Mouse (Mus musculus) midbrain, embryonic 10.5 days (tissue): ENCODE data around the gene Arhgap45. TPM values are rescaled to one million over a fixed set of nuclear protein-coding genes. Genes with fewer than 3 reads are reported as not detected.

Experiments
- DNase-seq: peaks from one replicate; pipeline ENCODE4 v3.0.0-alpha.2; 2017; ENCODE audit warnings: low spot score
- H3K27ac ChIP-seq: fragments of 300-500 bp; sonication (generic); replicated peaks from 2 replicates; pipeline ENCODE4 v1.5.1; 2016; ENCODE audit warnings: mild to moderate bottlenecking
- H3K27me3 ChIP-seq: fragments of 300-500 bp; sonication (generic); 2 replicates; pipeline ENCODE4 v1.6.1; 2016; ENCODE audit warnings: low read depth, mild to moderate bottlenecking; ENCODE audit not compliant: poor library complexity, severe bottlenecking
- H3K36me3 ChIP-seq: fragments of 300-500 bp; sonication (generic); 2 replicates; pipeline ENCODE4 v1.6.1; 2016; ENCODE audit warnings: mild to moderate bottlenecking, moderate library complexity
- H3K4me1 ChIP-seq: fragments of 300-500 bp; sonication (generic); 2 replicates; pipeline ENCODE4 v1.6.1; 2016
- H3K4me3 ChIP-seq: fragments of 300-500 bp; sonication (generic); 2 replicates; pipeline ENCODE4 v1.5.1; 2016; ENCODE audit warnings: mild to moderate bottlenecking, moderate library complexity
- H3K9me3 ChIP-seq: fragments of 300-500 bp; sonication (generic); replicated peaks from 2 replicates; pipeline ENCODE4 v1.6.1; 2016; ENCODE audit warnings: mild to moderate bottlenecking
- WGBS: fragments of 180-500 bp; shearing (Covaris S2); methylation state at CpG from one replicate; pipeline ENCODE4 v1.1.7; 2016; 5-methylcytosine and 5-hydroxymethylcytosine counted together
- polyA plus RNA-seq: library from polyadenylated mRNA; unstranded; fragments of >200 nt; fragmentation: Nextera tagmentation; extraction: Ambion mirVana; gene quantifications from 2 replicates; pipeline ENCODE4 v1.2.1, GENCODE M21; 2016

Arhgap45 gene
- polyA plus RNA-seq, 1 experiment from 2014 or later, result 7.9 TPM

- WGBS, result 95% methylated on average over 21 of the region's 21 CpGs
- H3K9me3 ChIP-seq, result 0 out of 2 replicates have a peak, but pooled peaks cover 8% of the 10 kb centered on the region
- H3K27ac ChIP-seq, result no peak overlapping the region
- no peak for DNase-seq
- H3K4me3 ChIP-seq, result 0 out of 2 replicates have a peak overlapping the region, but pooled peaks have one; percentile 20
- H3K27me3 ChIP-seq, result peaks cover 35% of the 10 kb centered on the region
- H3K4me1 ChIP-seq, result peaks cover 21% of the 10 kb centered on the region
- H3K36me3 ChIP-seq, result peaks cover 79% of the 10 kb centered on the region
Measured at GRCm38 (mm10) chr10:79978061-79978460, 38.4 kb upstream of the Arhgap45 start.

GRCm38 (mm10) chr10:79979401-79980155 is 36.9 kb upstream of the Arhgap45 start:
- DNase-seq, result no peak
- peak overlapping the region; percentile 5; the same call in 1 of the 2 replicates for H3K4me3 ChIP-seq
- H3K9me3 ChIP-seq, result 0 out of 2 replicates have a peak, but pooled peaks cover 8% of the 10 kb centered on the region
- H3K4me1 ChIP-seq, result peaks cover 28% of the 10 kb centered on the region
- no peak overlapping the region for H3K27ac ChIP-seq
- H3K27me3 ChIP-seq, result peaks cover 25% of the 10 kb centered on the region
- peaks cover 69% of the 10 kb centered on the region for H3K36me3 ChIP-seq
- 94% methylated on average over 22 of the region's 22 CpGs for WGBS

GRCm38 (mm10) chr10:79983205-79983604 is 33.2 kb upstream of the Arhgap45 start:
- 85% methylated on average over 5 of the region's 5 CpGs for WGBS
- Histone ChIP-seq H3K9me3 (no peaks in the 10 kb centered on the region), H3K4me3 (peak overlapping the region; percentile 81), H3K36me3 (peaks cover 34% of the 10 kb centered on the region), H3K27ac (peak overlapping the region; percentile 91), H3K4me1 (peaks cover 50% of the 10 kb centered on the region), H3K27me3 (peaks cover 23% of the 10 kb centered on the region)
- DNase-seq, result no peak

- Histone ChIP-seq H3K4me1 (peaks cover 55% of the 10 kb centered on the region), H3K27ac (peak overlapping the region; percentile 91), H3K9me3 (no peaks in the 10 kb centered on the region), H3K27me3 (peaks cover 26% of the 10 kb centered on the region), H3K4me3 (peak overlapping the region; percentile 81), H3K36me3 (peaks cover 29% of the 10 kb centered on the region)
- WGBS, result 2% methylated on average over 21 of the region's 21 CpGs
- peak; percentile 67 for DNase-seq
Measured at GRCm38 (mm10) chr10:79983670-79984069, 32.8 kb upstream of the Arhgap45 start.

GRCm38 (mm10) chr10:79984195-79984816 is 32.1 kb upstream of the Arhgap45 start, which contains the start of gene Tmem259:
TSS of gene Tmem259 (minus strand) at chr10:79984330.
- peaks cover 61% of the 10 kb centered on the region for H3K4me1 ChIP-seq
- peak; percentile 86 for DNase-seq
- peaks cover 23% of the 10 kb centered on the region for H3K36me3 ChIP-seq
- H3K4me3 ChIP-seq, result peak within 1 kb of the TSS; percentile 81
- peak within 1 kb of the TSS; percentile 91 for H3K27ac ChIP-seq
- H3K9me3 ChIP-seq, result no peaks in the 10 kb centered on the region
- peaks cover 33% of the 10 kb centered on the region for H3K27me3 ChIP-seq
- 1% methylated on average over 49 of the region's 49 CpGs for WGBS

- H3K36me3 ChIP-seq, result peaks cover 17% of the 10 kb centered on the region
- WGBS, result under 1% methylated on average over 22 of the region's 22 CpGs
- no peaks in the 10 kb centered on the region for H3K9me3 ChIP-seq
- H3K4me1 ChIP-seq, result peaks cover 64% of the 10 kb centered on the region
- peak overlapping the region; percentile 91 for H3K27ac ChIP-seq
- H3K4me3 ChIP-seq, result peak overlapping the region; percentile 81
- peak; percentile 94 for DNase-seq
- H3K27me3 ChIP-seq, result peaks cover 38% of the 10 kb centered on the region
Measured at GRCm38 (mm10) chr10:79984871-79985270, 31.6 kb upstream of the Arhgap45 start.

- 5% methylated on average over 35 of the region's 35 CpGs for WGBS
- DNase-seq, result peak; percentile 60
- Histone ChIP-seq H3K4me3 (peak overlapping the region; percentile 81), H3K36me3 (peaks cover 17% of the 10 kb centered on the region), H3K9me3 (no peaks in the 10 kb centered on the region), H3K4me1 (peaks cover 68% of the 10 kb centered on the region), H3K27ac (peak overlapping the region; percentile 91), H3K27me3 (peaks cover 46% of the 10 kb centered on the region)
Measured at GRCm38 (mm10) chr10:79985334-79986231, 30.9 kb upstream of the Arhgap45 start.

- peaks cover 16% of the 10 kb centered on the region for H3K36me3 ChIP-seq
- no peak for DNase-seq
- H3K27ac ChIP-seq, result peak overlapping the region; percentile 91; the same call in 1 of the 2 replicates
- 42% methylated on average over 6 of the region's 6 CpGs for WGBS
- H3K4me3 ChIP-seq, result peak overlapping the region; percentile 81
- peaks cover 7% of the 10 kb centered on the region for H3K9me3 ChIP-seq
- H3K4me1 ChIP-seq, result peaks cover 67% of the 10 kb centered on the region
- H3K27me3 ChIP-seq, result peaks cover 53% of the 10 kb centered on the region
Measured at GRCm38 (mm10) chr10:79986232-79986878, 30.1 kb upstream of the Arhgap45 start.

- H3K4me1 ChIP-seq, result peaks cover 64% of the 10 kb centered on the region
- peak; percentile 85 for DNase-seq
- no peak overlapping the region for H3K27ac ChIP-seq
- H3K9me3 ChIP-seq, result peaks cover 13% of the 10 kb centered on the region
- WGBS, result 4% methylated on average over 11 of the region's 11 CpGs
- peaks cover 53% of the 10 kb centered on the region for H3K27me3 ChIP-seq
- H3K4me3 ChIP-seq, result peak overlapping the region; percentile 56; the same call in 1 of the 2 replicates
- peaks cover 14% of the 10 kb centered on the region; the same call in 1 of the 2 replicates for H3K36me3 ChIP-seq
Measured at GRCm38 (mm10) chr10:79986963-79987362, 29.5 kb upstream of the Arhgap45 start.

GRCm38 (mm10) chr10:79987771-79988505 is 28.5 kb upstream of the Arhgap45 start:
- Histone ChIP-seq H3K27me3 (peaks cover 53% of the 10 kb centered on the region), H3K4me3 (peak overlapping the region; percentile 56), H3K27ac (peak overlapping the region; percentile 75), H3K4me1 (peaks cover 57% of the 10 kb centered on the region), H3K36me3 (peaks cover 17% of the 10 kb centered on the region; the same call in 1 of the 2 replicates), H3K9me3 (peaks cover 14% of the 10 kb centered on the region)
- 11% methylated on average over 27 of the region's 27 CpGs for WGBS
- DNase-seq, result no peak

- Histone ChIP-seq H3K27ac (peak within 1 kb of the TSS; percentile 75), H3K4me1 (peaks cover 49% of the 10 kb centered on the region), H3K9me3 (peaks cover 14% of the 10 kb centered on the region), H3K4me3 (peak within 1 kb of the TSS; percentile 56), H3K27me3 (peaks cover 53% of the 10 kb centered on the region), H3K36me3 (peaks cover 22% of the 10 kb centered on the region; the same call in 1 of the 2 replicates)
- 1% methylated on average over 59 of the region's 59 CpGs for whole genome bisulfite sequencing
- DNase-seq, result peak; percentile 63
Measured at GRCm38 (mm10) chr10:79988506-79989271, 27.8 kb upstream of the Arhgap45 start, which contains the start of gene Cnn2. TSS of gene Cnn2 (plus strand) at chr10:79988584.
